Mouse (Mus musculus): ENCODE results near the gene Mef2a. TPM values are rescaled to one million over a fixed set of nuclear protein-coding genes. Genes with fewer than 3 reads are reported as not detected.

Gene Mef2a
- total RNA-seq (2021) = 100 to 1,000 TPM; 130 to 147 TPM

GRCm38 (mm10) chr7:67372729-67373583, at the start of gene Mef2a:
Mef2a (minus strand) TSS chr7:67372858.
- intact Hi-C loops (cut with DNase I) = loop anchor here (5.0 kb wide), 1 partner anchor 174 kb away; no protein-coding TSS in a partner anchor
- DNase-seq (ENCODE audit: low spot score) = peak; percentile 94

GRCm38 (mm10) chr7:67421476-67422186, 49.0 kb upstream of the Mef2a start:
- intact Hi-C loops (cut with DNase I) = loop anchor here (2.0 kb wide), 1 partner anchor 47 kb away; no protein-coding TSS in a partner anchor
- peak; percentile 69 for DNase-seq (ENCODE audit: low spot score)

- intact Hi-C loops (cut with DNase I) = loop anchor here (2.0 kb wide), 1 partner anchor 46 kb away; no protein-coding TSS in a partner anchor
- no peak for DNase-seq (ENCODE audit: low spot score)
Measured at GRCm38 (mm10) chr7:67421088-67421475, 48.4 kb upstream of the Mef2a start.

GRCm38 (mm10) chr7:67419591-67420314, 47.1 kb upstream of the Mef2a start:
- DNase-seq (ENCODE audit: low spot score) = no peak
- intact Hi-C loops (cut with DNase I) = loop anchor here (2.0 kb wide), 1 partner anchor 45 kb away; no protein-coding TSS in a partner anchor

- intact Hi-C loops (cut with DNase I) = no loop called here
- no peak for DNase-seq (ENCODE audit: low spot score)
Measured at GRCm38 (mm10) chr7:67418122-67418521, 45.5 kb upstream of the Mef2a start.

- intact Hi-C loops (cut with DNase I) = no loop called here
- DNase-seq (ENCODE audit: low spot score) = no peak
Measured at GRCm38 (mm10) chr7:67414766-67415165, 42.1 kb upstream of the Mef2a start.

GRCm38 (mm10) chr7:67412686-67413085, 40.0 kb upstream of the Mef2a start:
- DNase-seq (ENCODE audit: low spot score) = no peak
- intact Hi-C loops (cut with DNase I) = no loop called here

- intact Hi-C loops (cut with DNase I) = no loop called here
- no peak for DNase-seq (ENCODE audit: low spot score)
Measured at GRCm38 (mm10) chr7:67407019-67407418, 34.4 kb upstream of the Mef2a start.

- no peak for DNase-seq (ENCODE audit: low spot score)
- intact Hi-C loops (cut with DNase I) = no loop called here
Measured at GRCm38 (mm10) chr7:67404176-67404575, 31.5 kb upstream of the Mef2a start.

- intact Hi-C loops (cut with DNase I) = no loop called here
- no peak for DNase-seq (ENCODE audit: low spot score)
Measured at GRCm38 (mm10) chr7:67402353-67402752, 29.7 kb upstream of the Mef2a start.

GRCm38 (mm10) chr7:67401379-67401778, 28.7 kb upstream of the Mef2a start:
- intact Hi-C loops (cut with DNase I) = no loop called here
- no peak for DNase-seq (ENCODE audit: low spot score)

- intact Hi-C loops (cut with DNase I) = no loop called here
- no peak for DNase-seq (ENCODE audit: low spot score)
Measured at GRCm38 (mm10) chr7:67390760-67391159, 18.1 kb upstream of the Mef2a start.

- no peak for DNase-seq (ENCODE audit: low spot score)
- intact Hi-C loops (cut with DNase I) = no loop called here
Measured at GRCm38 (mm10) chr7:67390095-67390494, 17.4 kb upstream of the Mef2a start.

- no peak for DNase-seq (ENCODE audit: low spot score)
- intact Hi-C loops (cut with DNase I) = no loop called here
Measured at GRCm38 (mm10) chr7:67384942-67385872, 12.5 kb upstream of the Mef2a start.

GRCm38 (mm10) chr7:67380174-67381129, 7.8 kb upstream of the Mef2a start:
- intact Hi-C loops (cut with DNase I) = no loop called here
- DNase-seq (ENCODE audit: low spot score) = no peak

- DNase-seq (ENCODE audit: low spot score) = no peak
- intact Hi-C loops (cut with DNase I) = no loop called here
Measured at GRCm38 (mm10) chr7:67376796-67377195, 4.1 kb upstream of the Mef2a start.

GRCm38 (mm10) chr7:67373975-67374374, 1.3 kb upstream of the Mef2a start:
- DNase-seq (ENCODE audit: low spot score) = peak; percentile 38
- intact Hi-C loops (cut with DNase I) = loop anchor here (2.0 to 5.0 kb wide), 4 partner anchors 47 to 255 kb away; no protein-coding TSS in a partner anchor

GRCm38 (mm10) chr7:67373584-67373960, 914 bp upstream of the Mef2a start:
- no peak for DNase-seq (ENCODE audit: low spot score)
- intact Hi-C loops (cut with DNase I) = loop anchor here (5.0 kb wide), 1 partner anchor 174 kb away; no protein-coding TSS in a partner anchor
